Mouse (Mus musculus) stomach, embryonic 14.5 days (tissue): Measurements from ENCODE around the gene Fahd1. TPM values are rescaled to one million over a fixed set of nuclear protein-coding genes. Genes with fewer than 3 reads are reported as not detected.

Experiments
- ATAC-seq: fragments of 200-750 bp; cut with Nextera tagmentation; 2 replicates; pipeline ENCODE4 v1.8.0; 2017; ENCODE audit warnings: low read depth, moderate TSS enrichment; ENCODE audit not compliant: insufficient number of reproducible peaks, insufficient read depth, low FRiP score
- H3K27ac ChIP-seq: fragments of 300-500 bp; sonication (generic); 2 replicates; pipeline ENCODE4 v1.5.1; 2014; ENCODE audit warnings: mild to moderate bottlenecking, low read length, moderate library complexity, mixed read lengths
- H3K27me3 ChIP-seq: fragments of 300-500 bp; sonication (generic); 2 replicates; pipeline ENCODE4 v1.6.1; 2014; ENCODE audit warnings: low read length, control low read depth, mixed read lengths; ENCODE audit not compliant: control insufficient read depth, insufficient read depth
- H3K36me3 ChIP-seq: fragments of 300-500 bp; sonication (generic); 2 replicates; pipeline ENCODE4 v1.6.1; 2014; ENCODE audit warnings: mild to moderate bottlenecking, control low read depth, low read length, moderate library complexity, mixed read lengths; ENCODE audit not compliant: control insufficient read depth, insufficient read depth
- H3K4me1 ChIP-seq: fragments of 300-500 bp; sonication (generic); 2 replicates; pipeline ENCODE4 v1.6.1; 2014; ENCODE audit warnings: low read length, control low read depth, mixed read lengths; ENCODE audit not compliant: control insufficient read depth, insufficient read depth
- H3K4me2 ChIP-seq: fragments of 300-500 bp; sonication (generic); replicated peaks from 2 replicates; pipeline ENCODE4 v1.6.1; 2014; ENCODE audit warnings: low read depth, low read length, control low read depth
- H3K4me3 ChIP-seq: fragments of 300-500 bp; sonication (generic); 2 replicates; pipeline ENCODE4 v1.5.1; 2014; ENCODE audit warnings: low read depth, low read length, control low read depth
- H3K9ac ChIP-seq: fragments of 300-500 bp; sonication (generic); replicated peaks from 2 replicates; pipeline ENCODE4 v1.6.1; 2014; ENCODE audit warnings: low read depth, mild to moderate bottlenecking, control low read depth, low read length, moderate library complexity, mixed read lengths
- H3K9me3 ChIP-seq: fragments of 300-500 bp; sonication (generic); 2 replicates; pipeline ENCODE4 v1.6.1; 2016; ENCODE audit warnings: low read depth, low read length, control low read depth; ENCODE audit not compliant: control insufficient read depth
- WGBS: fragments of 180-500 bp; shearing (Covaris S2); extraction: QIAGEN DNeasy Blood & Tissue Kit; methylation state at CpG from one replicate; pipeline ENCODE4 v1.1.7; 2014; 5-methylcytosine and 5-hydroxymethylcytosine counted together
- polyA plus RNA-seq: library from polyadenylated mRNA; unstranded; fragments of >200 nt; fragmentation: Nextera tagmentation; extraction: Ambion mirVana; gene quantifications from 2 replicates; pipeline ENCODE4 v1.2.1, GENCODE M21; 2014

Fahd1 gene
- polyA plus RNA-seq, 1 experiment from 2014 or later, result 21.6 TPM

- Histone ChIP-seq H3K4me1 (peaks cover 15% of the 10 kb centered on the region), H3K4me3 (peak within 1 kb of the TSS; percentile 91), H3K36me3 (peaks cover 59% of the 10 kb centered on the region), H3K4me2 (peak within 1 kb of the TSS; percentile 99), H3K9ac (peak within 1 kb of the TSS; percentile 81), H3K27ac (peak within 1 kb of the TSS; percentile 78), H3K27me3 (no peaks in the 10 kb centered on the region), H3K9me3 (no peaks in the 10 kb centered on the region)
- ATAC-seq, result peak; percentile 60
- under 1% methylated on average over 62 of the region's 62 CpGs for WGBS
These were observed 44.9 kb upstream of the Fahd1 start, which contains the start of the genes Eme2 and Mrps34 for GRCm38 (mm10) chr17:24894995-24895547. TSS of gene Eme2 (minus strand) at chr17:24895087. TSS of gene Mrps34 (plus strand) at chr17:24895116.

GRCm38 (mm10) chr17:24894061-24894994 lies 44.2 kb upstream of the Fahd1 start:
- Histone ChIP-seq H3K27ac (peak overlapping the region; percentile 78; the same call in 1 of the 2 replicates), H3K4me2 (peak overlapping the region; percentile 99), H3K4me3 (peak overlapping the region; percentile 91), H3K36me3 (peaks cover 55% of the 10 kb centered on the region), H3K9ac (peak overlapping the region; percentile 81), H3K27me3 (no peaks in the 10 kb centered on the region), H3K9me3 (no peaks in the 10 kb centered on the region), H3K4me1 (peaks cover 15% of the 10 kb centered on the region)
- ATAC-seq, result peak; percentile 6
- 10% methylated on average over 31 of the region's 31 CpGs for WGBS

- Histone ChIP-seq H3K9me3 (no peaks in the 10 kb centered on the region), H3K9ac (no peak overlapping the region), H3K27me3 (no peaks in the 10 kb centered on the region), H3K4me1 (peaks cover 15% of the 10 kb centered on the region), H3K4me3 (no peak overlapping the region), H3K27ac (no peak overlapping the region), H3K36me3 (peaks cover 48% of the 10 kb centered on the region), H3K4me2 (no peak overlapping the region)
- 96% methylated on average over 2 of the region's 2 CpGs for WGBS
- no peak for ATAC-seq
These were observed 43.1 kb upstream of the Fahd1 start for GRCm38 (mm10) chr17:24893276-24893675.

- Histone ChIP-seq H3K4me3 (no peak overlapping the region), H3K4me2 (no peak overlapping the region), H3K27me3 (no peaks in the 10 kb centered on the region), H3K27ac (no peak overlapping the region), H3K4me1 (peaks cover 16% of the 10 kb centered on the region), H3K9me3 (no peaks in the 10 kb centered on the region), H3K36me3 (peaks cover 44% of the 10 kb centered on the region), H3K9ac (no peak overlapping the region)
- ATAC-seq, result no peak
- 95% methylated on average over 12 of the region's 12 CpGs for WGBS
These were observed 42.6 kb upstream of the Fahd1 start for GRCm38 (mm10) chr17:24892785-24893184.

GRCm38 (mm10) chr17:24891321-24891720 lies 41.2 kb upstream of the Fahd1 start:
- ATAC-seq, result no peak
- WGBS, result 88% methylated on average over 13 of the region's 13 CpGs
- Histone ChIP-seq H3K27ac (no peak overlapping the region), H3K4me3 (no peak overlapping the region), H3K9me3 (no peaks in the 10 kb centered on the region), H3K9ac (no peak overlapping the region), H3K27me3 (no peaks in the 10 kb centered on the region), H3K4me2 (no peak overlapping the region), H3K4me1 (peaks cover 19% of the 10 kb centered on the region), H3K36me3 (peaks cover 40% of the 10 kb centered on the region)

- Histone ChIP-seq H3K9me3 (no peaks in the 10 kb centered on the region), H3K27me3 (no peaks in the 10 kb centered on the region), H3K4me3 (no peak overlapping the region), H3K4me2 (no peak overlapping the region), H3K36me3 (peaks cover 40% of the 10 kb centered on the region), H3K9ac (no peak overlapping the region), H3K4me1 (peaks cover 22% of the 10 kb centered on the region), H3K27ac (no peak overlapping the region)
- no peak for ATAC-seq
- WGBS, result 86% methylated on average over 19 of the region's 19 CpGs
These were observed 40.3 kb upstream of the Fahd1 start for GRCm38 (mm10) chr17:24890151-24891092.

GRCm38 (mm10) chr17:24888862-24889261 lies 38.7 kb upstream of the Fahd1 start:
- no peak for ATAC-seq
- 85% methylated on average over 3 of the region's 3 CpGs for WGBS
- peaks cover 43% of the 10 kb centered on the region for H3K36me3 ChIP-seq

More at GRCm38 (mm10) chr17:24888862-24889261, 38.7 kb upstream of the Fahd1 start:
- Histone ChIP-seq H3K9me3 (no peaks in the 10 kb centered on the region), H3K27me3 (no peaks in the 10 kb centered on the region), H3K4me3 (no peak overlapping the region), H3K4me1 (peaks cover 21% of the 10 kb centered on the region), H3K4me2 (no peak overlapping the region), H3K9ac (no peak overlapping the region), H3K27ac (no peak overlapping the region)
